Comparison of ENCODE assay signal across 13 mouse cellular contexts in the genomic region with DNA sequence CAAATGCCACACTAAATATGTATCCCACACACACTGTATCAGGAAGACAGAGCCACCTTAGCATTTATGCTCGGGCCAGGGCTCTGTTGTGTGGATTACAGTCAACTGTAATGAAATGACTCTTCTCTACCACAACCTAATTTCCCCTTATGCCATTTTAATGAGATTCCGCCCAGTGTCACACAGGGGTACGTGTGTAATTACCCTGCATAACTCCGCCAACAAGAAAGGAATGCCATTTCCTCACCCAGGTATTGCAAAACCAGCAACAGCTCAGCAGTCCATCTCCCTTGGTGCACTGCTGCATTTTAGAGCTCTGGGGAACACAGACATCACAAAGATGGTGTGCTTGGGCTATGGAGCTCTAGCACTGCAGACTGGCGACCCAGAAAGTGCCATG.
DNase-seq lines count a peak whose midpoint lies in the region; ATAC-seq and TF ChIP-seq lines count a peak whose summit lies in the region.
"Had no signal": no experiment of that assay in that cellular context is flagged by ENCODE, and none has a peak within 500 bp of the region (broad histone marks: within the 10 kb centered on the region; RNA-seq: fewer than 3 reads in every experiment).

No protein-coding gene starts in this region.

- no peak for TF ChIP-seq POLR2A in brain, embryonic 14.5 days (IDR thresholded peaks at IDR 0.05; ENCODE audit: borderline replicate concordance, extremely low read depth, insufficient read depth, insufficient read length, poor library complexity, severe bottlenecking)

- H3K4me1 ChIP-seq in hindbrain, embryonic 13.5 days (replicated peaks) = peaks cover 40% of the 10 kb centered on the region
- H3K4me1 ChIP-seq in midbrain, embryonic 15.5 days = peaks cover 30% of the 10 kb centered on the region
- H3K4me1 ChIP-seq: liver, embryonic 12.5 days had no signal

- H3K27ac ChIP-seq in left cerebral cortex, adult 2 months = peak overlapping the region; percentile 25; the same call in 1 of the 2 replicates
- H3K27ac ChIP-seq in hindbrain, embryonic 13.5 days = peak overlapping the region; percentile 75
- peak overlapping the region; percentile 57 for H3K27ac ChIP-seq in midbrain, embryonic 15.5 days
- H3K27ac ChIP-seq: embryonic facial prominence, embryonic 13.5 days; heart, embryonic 13.5 days; liver, embryonic 12.5 days had no signal

- H3K9ac ChIP-seq in hindbrain, embryonic 13.5 days = no peak overlapping the region
- H3K9ac ChIP-seq in midbrain, embryonic 15.5 days = no peak overlapping the region
- H3K9ac ChIP-seq: embryonic facial prominence, embryonic 13.5 days; heart, embryonic 13.5 days; liver, embryonic 12.5 days had no signal

- H3K36me3 ChIP-seq in hindbrain, embryonic 13.5 days = no peaks in the 10 kb centered on the region
- no peaks in the 10 kb centered on the region for H3K36me3 ChIP-seq in midbrain, embryonic 15.5 days (replicated peaks)
- H3K36me3 ChIP-seq: embryonic facial prominence, embryonic 13.5 days; heart, embryonic 13.5 days; liver, embryonic 12.5 days had no signal

- 47% methylated on average over 5 of the region's 5 CpGs for WGBS in hindbrain, embryonic 13.5 days
- 50% methylated on average over 5 of the region's 5 CpGs for WGBS in midbrain, embryonic 15.5 days

- H3K9me3 ChIP-seq in hindbrain, embryonic 13.5 days = no peaks in the 10 kb centered on the region
- no peaks in the 10 kb centered on the region for H3K9me3 ChIP-seq in midbrain, embryonic 15.5 days
- H3K9me3 ChIP-seq: embryonic facial prominence, embryonic 13.5 days; heart, embryonic 13.5 days; liver, embryonic 12.5 days had no signal

- no peaks in the 10 kb centered on the region for H3K27me3 ChIP-seq in hindbrain, embryonic 13.5 days
- H3K27me3 ChIP-seq in midbrain, embryonic 15.5 days (replicated peaks) = no peaks in the 10 kb centered on the region
- H3K27me3 ChIP-seq: embryonic facial prominence, embryonic 13.5 days; heart, embryonic 13.5 days; liver, embryonic 12.5 days had no signal

- intact Hi-C loops in left cerebral cortex, adult 2 months (cut with DNase I) = loop anchor here (10.0 kb wide), 1 partner anchor 87 kb away; no protein-coding TSS in a partner anchor
- intact Hi-C loops in left cerebral cortex, postnatal 25 days (cut with DNase I) = loop anchor here (5.0 kb wide), 1 partner anchor 85 kb away; no protein-coding TSS in a partner anchor

- no peak for TF ChIP-seq CTCF in left cerebral cortex, adult 2 months (IDR thresholded peaks at IDR 0.05)
- no peak for TF ChIP-seq CTCF in brain, embryonic 14.5 days (IDR thresholded peaks at IDR 0.05; ENCODE audit: borderline replicate concordance, extremely low read depth, insufficient read depth, insufficient read length)

- ATAC-seq in hindbrain, embryonic 13.5 days (ENCODE audit: low FRiP score) = peak; percentile 43
- ATAC-seq in midbrain, embryonic 15.5 days (replicated peaks) = no peak
- ATAC-seq: inflammation-experienced regulatory T-cells, adult 6 months; liver, embryonic 12.5 days had no signal

- no peak overlapping the region for H3K4me2 ChIP-seq in hindbrain, embryonic 13.5 days
- no peak overlapping the region for H3K4me2 ChIP-seq in midbrain, embryonic 15.5 days
- H3K4me2 ChIP-seq: embryonic facial prominence, embryonic 13.5 days; heart, embryonic 13.5 days; liver, embryonic 12.5 days had no signal

- DNase-seq in left cerebral cortex, adult 2 months (ENCODE audit: extremely low spot score in 1 of 2, low spot score in 2 of 2) = no peak
- DNase-seq in left cerebral cortex, postnatal 25 days (ENCODE audit: low spot score in 2 of 2) = no peak
- DNase-seq in brain, embryonic 14.5 days (ENCODE audit: low read depth) = peak; percentile 39
- DNase-seq in heart, adult 18-20 months = no peak
- no peak for DNase-seq in layer of hippocampus, postnatal 10 days (ENCODE audit: low spot score in 2 of 2)
- DNase-seq in embryo, embryonic 10.5 days (ENCODE audit: low spot score) = no peak
- DNase-seq: cerebellum, adult 9-11 months had no signal

- no peak overlapping the region for H3K4me3 ChIP-seq in left cerebral cortex, adult 2 months
- no peak overlapping the region for H3K4me3 ChIP-seq in hindbrain, embryonic 13.5 days
- no peak overlapping the region for H3K4me3 ChIP-seq in midbrain, embryonic 15.5 days
- H3K4me3 ChIP-seq: embryonic facial prominence, embryonic 13.5 days; heart, embryonic 13.5 days; liver, embryonic 12.5 days had no signal

Comparison
In these comparisons a context has a peak if more than half of its experiments do, and no peak if none do; other contexts are left out.
1. H3K27ac ChIP-seq: peak in every context shown above with its lines; median percentile 75 in hindbrain, embryonic 13.5 days; 57 in midbrain, embryonic 15.5 days; 25 in left cerebral cortex, adult 2 months.